Mouse (Mus musculus): ENCODE results near the gene Gm12216. TPM values are rescaled to one million over a fixed set of nuclear protein-coding genes. Genes with fewer than 3 reads are reported as not detected.

Gm12216 gene
- polyA plus RNA-seq, 1 experiment from 2014 or later = 1.2 TPM

DNA sequence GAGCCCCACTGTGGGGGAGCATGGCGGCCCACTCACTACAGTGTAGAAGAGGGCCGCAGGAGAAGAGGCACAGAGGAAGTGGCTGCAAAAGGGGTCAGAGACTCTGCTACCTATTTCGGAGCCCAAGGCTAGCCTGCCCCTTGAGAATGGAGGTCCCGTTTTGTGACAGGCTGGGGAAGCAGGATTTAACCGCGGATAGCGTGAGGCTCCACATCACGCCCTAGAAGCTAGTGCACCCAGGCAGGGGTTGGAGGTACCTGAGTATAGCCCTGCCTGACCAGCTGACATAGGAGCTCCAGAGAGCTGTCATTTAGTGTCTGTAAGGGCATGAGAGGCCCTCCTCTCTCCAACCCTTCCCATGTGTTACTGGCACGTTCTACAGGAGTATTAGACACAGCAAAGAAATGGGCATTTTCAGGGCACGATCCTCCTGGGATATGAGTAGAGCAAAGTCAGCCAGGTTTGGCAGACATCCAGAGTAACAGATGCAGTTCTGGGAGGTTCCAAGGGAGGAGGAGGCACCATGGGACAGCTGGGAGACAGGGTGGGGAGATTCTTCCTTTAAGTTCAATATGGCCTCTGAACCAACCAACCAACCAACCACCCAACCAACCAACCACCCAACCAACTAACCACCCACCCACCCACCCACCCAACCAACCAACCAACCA is 60.9 kb downstream of the Gm12216 start:
- no peak overlapping the region for H3K9ac ChIP-seq
- no peak overlapping the region for H3K4me3 ChIP-seq (replicated peaks)
- no peaks in the 10 kb centered on the region for H3K27me3 ChIP-seq (replicated peaks)
- H3K4me1 ChIP-seq (replicated peaks) = peaks cover 50% of the 10 kb centered on the region
- no peaks in the 10 kb centered on the region for H3K36me3 ChIP-seq
- H3K9me3 ChIP-seq = no peaks in the 10 kb centered on the region
- WGBS = 74% methylated on average over 10 of the region's 10 CpGs
- peak overlapping the region; percentile 72 for H3K27ac ChIP-seq
- no peak; the same call in 1 of the 2 replicates for ATAC-seq
- H3K4me2 ChIP-seq (replicated peaks) = 0 out of 2 replicates have a peak overlapping the region, but pooled peaks have one; percentile 2

DNA sequence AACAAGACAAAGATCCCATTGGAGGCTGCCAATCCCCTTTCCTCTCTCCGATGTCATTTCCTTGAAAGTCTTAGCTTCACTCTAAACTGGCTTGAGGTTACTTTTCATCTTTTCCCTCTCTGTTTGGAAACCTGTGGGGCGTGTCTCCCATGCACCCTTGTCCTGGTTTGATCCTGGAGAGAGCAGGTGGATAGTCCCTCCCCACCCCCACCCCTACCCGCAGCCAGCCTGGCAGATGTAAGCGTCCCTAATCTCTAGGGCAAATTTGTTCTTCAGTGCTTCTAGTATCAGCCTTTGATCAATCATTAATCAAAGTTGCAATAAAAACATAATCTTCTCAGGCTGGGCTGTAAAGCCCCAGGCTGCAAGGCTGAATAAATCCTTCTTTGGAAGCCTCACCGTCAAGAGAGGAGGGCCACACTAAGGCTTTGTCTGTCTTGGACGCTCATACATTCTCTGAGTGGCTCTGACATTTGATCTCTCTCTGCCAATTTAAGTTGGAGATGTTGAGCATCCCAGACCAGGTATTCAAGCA is 61.6 kb downstream of the Gm12216 start:
- Histone ChIP-seq H3K36me3 (no peaks in the 10 kb centered on the region), H3K4me1 (replicated peaks) (peaks cover 46% of the 10 kb centered on the region), H3K27ac (peak overlapping the region; percentile 76), H3K4me2 (replicated peaks) (peak overlapping the region; percentile 32; the same call in 1 of the 2 replicates), H3K27me3 (replicated peaks) (no peaks in the 10 kb centered on the region), H3K9ac (no peak overlapping the region), H3K4me3 (replicated peaks) (no peak overlapping the region), H3K9me3 (no peaks in the 10 kb centered on the region)
- 46% methylated on average over 6 of the region's 6 CpGs for WGBS
- peak; percentile 81 for ATAC-seq

GRCm38 (mm10) chr11:53796409-53797151 is 62.5 kb downstream of the Gm12216 start:
- Histone ChIP-seq H3K9ac (no peak overlapping the region), H3K9me3 (no peaks in the 10 kb centered on the region), H3K4me3 (replicated peaks) (no peak overlapping the region), H3K4me1 (replicated peaks) (peaks cover 46% of the 10 kb centered on the region), H3K36me3 (no peaks in the 10 kb centered on the region), H3K4me2 (replicated peaks) (peak overlapping the region; percentile 32), H3K27ac (peak overlapping the region; percentile 76), H3K27me3 (replicated peaks) (no peaks in the 10 kb centered on the region)
- ATAC-seq = peak; percentile 48
- WGBS = 36% methylated on average over 12 of the region's 12 CpGs

- peak overlapping the region; percentile 76 for H3K27ac ChIP-seq
- H3K4me1 ChIP-seq (replicated peaks) = peaks cover 46% of the 10 kb centered on the region
- no peaks in the 10 kb centered on the region for H3K27me3 ChIP-seq (replicated peaks)
- H3K4me2 ChIP-seq (replicated peaks) = no peak overlapping the region
- H3K9me3 ChIP-seq = no peaks in the 10 kb centered on the region
- WGBS = 56% methylated on average over 8 of the region's 8 CpGs
- no peaks in the 10 kb centered on the region for H3K36me3 ChIP-seq
- no peak overlapping the region for H3K9ac ChIP-seq
- no peak; the same call in 1 of the 2 replicates for ATAC-seq
- no peak overlapping the region for H3K4me3 ChIP-seq (replicated peaks)
Measured at GRCm38 (mm10) chr11:53795813-53796212, 63.2 kb downstream of the Gm12216 start.

- peak; percentile 42 for ATAC-seq
- Histone ChIP-seq H3K27ac (peak overlapping the region; percentile 85), H3K4me1 (replicated peaks) (peaks cover 46% of the 10 kb centered on the region), H3K36me3 (no peaks in the 10 kb centered on the region), H3K4me3 (replicated peaks) (no peak overlapping the region), H3K4me2 (replicated peaks) (peak overlapping the region; percentile 35), H3K9me3 (no peaks in the 10 kb centered on the region), H3K27me3 (replicated peaks) (no peaks in the 10 kb centered on the region), H3K9ac (no peak overlapping the region; the same call in 1 of the 2 replicates)
- 34% methylated on average over 25 of the region's 25 CpGs for WGBS
Measured at GRCm38 (mm10) chr11:53794671-53795557, 64.1 kb downstream of the Gm12216 start.

GRCm38 (mm10) chr11:53794015-53794414 is 65.0 kb downstream of the Gm12216 start:
- no peak for ATAC-seq
- peak overlapping the region; percentile 85; the same call in 1 of the 2 replicates for H3K27ac ChIP-seq
- no peaks in the 10 kb centered on the region for H3K9me3 ChIP-seq
- peaks cover 46% of the 10 kb centered on the region for H3K4me1 ChIP-seq (replicated peaks)
- no peak overlapping the region for H3K4me2 ChIP-seq (replicated peaks)
- no peaks in the 10 kb centered on the region for H3K36me3 ChIP-seq
- WGBS = 72% methylated on average over 3 of the region's 3 CpGs
- H3K27me3 ChIP-seq (replicated peaks) = no peaks in the 10 kb centered on the region
- H3K4me3 ChIP-seq (replicated peaks) = no peak overlapping the region
- H3K9ac ChIP-seq = no peak overlapping the region

DNA sequence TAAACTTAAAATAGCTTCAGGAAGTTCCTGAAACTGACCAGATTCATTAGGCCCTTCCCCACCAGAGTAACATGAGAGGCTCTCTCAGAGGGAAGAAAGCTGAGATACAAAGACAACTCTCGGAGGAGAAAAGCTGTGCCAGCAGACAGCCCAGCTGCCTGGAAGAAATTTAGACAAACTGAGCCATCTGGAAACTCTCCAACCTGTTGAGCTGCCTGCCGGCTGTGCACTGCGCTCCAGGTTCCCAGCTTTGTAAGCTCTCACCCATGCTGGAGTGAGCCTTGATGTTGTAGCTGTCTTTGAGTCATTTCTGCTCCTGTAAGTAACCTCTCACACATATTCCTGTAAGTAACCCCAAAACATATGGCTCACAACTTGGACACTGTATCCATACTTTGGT is 66.1 kb downstream of the Gm12216 start:
- no peaks in the 10 kb centered on the region for H3K36me3 ChIP-seq
- H3K4me3 ChIP-seq (replicated peaks) = no peak overlapping the region
- no peak overlapping the region for H3K27ac ChIP-seq
- peaks cover 42% of the 10 kb centered on the region for H3K4me1 ChIP-seq (replicated peaks)
- no peak overlapping the region for H3K9ac ChIP-seq
- ATAC-seq = no peak
- no peak overlapping the region for H3K4me2 ChIP-seq (replicated peaks)
- no peaks in the 10 kb centered on the region for H3K27me3 ChIP-seq (replicated peaks)
- WGBS = 55% methylated on average over 3 of the region's 3 CpGs
- H3K9me3 ChIP-seq = no peaks in the 10 kb centered on the region

DNA sequence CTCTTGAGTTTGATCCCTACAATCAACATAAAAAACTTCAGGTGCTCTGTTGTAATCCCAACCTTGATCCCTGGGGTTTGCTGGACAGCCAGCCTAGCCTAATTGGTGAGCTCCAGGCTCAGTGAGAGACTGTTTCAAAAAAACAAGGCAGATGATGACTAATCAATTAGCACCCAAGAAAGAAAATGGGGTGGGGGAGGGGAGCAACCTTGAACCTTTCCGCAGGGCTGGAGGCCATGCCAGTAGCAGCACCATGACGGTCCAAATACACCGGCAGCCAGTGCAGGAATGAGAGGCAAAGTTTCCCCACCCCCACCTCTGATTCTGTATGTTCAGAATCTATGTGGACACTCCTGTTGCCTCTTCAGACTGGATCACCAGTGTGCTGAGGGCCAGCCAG is 69.8 kb downstream of the Gm12216 start:
- H3K4me2 ChIP-seq (replicated peaks) = no peak overlapping the region
- 78% methylated on average over 3 of the region's 3 CpGs for WGBS
- peaks cover 7% of the 10 kb centered on the region for H3K4me1 ChIP-seq (replicated peaks)
- H3K9me3 ChIP-seq = no peaks in the 10 kb centered on the region
- no peaks in the 10 kb centered on the region for H3K36me3 ChIP-seq
- ATAC-seq = no peak
- no peaks in the 10 kb centered on the region for H3K27me3 ChIP-seq (replicated peaks)
- H3K4me3 ChIP-seq (replicated peaks) = no peak overlapping the region
- H3K27ac ChIP-seq = no peak overlapping the region
- no peak overlapping the region for H3K9ac ChIP-seq

GRCm38 (mm10) chr11:53788196-53788595 is 70.9 kb downstream of the Gm12216 start:
- ATAC-seq = no peak
- H3K4me2 ChIP-seq (replicated peaks) = no peak overlapping the region
- 0 out of 2 replicates have a peak, but pooled peaks cover 4% of the 10 kb centered on the region for H3K4me1 ChIP-seq (replicated peaks)
- H3K27ac ChIP-seq = no peak overlapping the region
- no peak overlapping the region for H3K4me3 ChIP-seq (replicated peaks)
- no peak overlapping the region for H3K9ac ChIP-seq
- no peaks in the 10 kb centered on the region for H3K36me3 ChIP-seq
- H3K9me3 ChIP-seq = no peaks in the 10 kb centered on the region
- no peaks in the 10 kb centered on the region for H3K27me3 ChIP-seq (replicated peaks)
- WGBS = 82% methylated on average over 8 of the region's 8 CpGs

GRCm38 (mm10) chr11:53786058-53787031 is 72.7 kb downstream of the Gm12216 start:
- no peak overlapping the region for H3K9ac ChIP-seq
- peaks cover 12% of the 10 kb centered on the region for H3K4me1 ChIP-seq (replicated peaks)
- H3K4me3 ChIP-seq (replicated peaks) = no peak overlapping the region
- no peak overlapping the region for H3K4me2 ChIP-seq (replicated peaks)
- no peaks in the 10 kb centered on the region for H3K9me3 ChIP-seq
- H3K27me3 ChIP-seq (replicated peaks) = no peaks in the 10 kb centered on the region
- 83% methylated on average over 13 of the region's 13 CpGs for WGBS
- H3K36me3 ChIP-seq = no peaks in the 10 kb centered on the region
- ATAC-seq = no peak
- H3K27ac ChIP-seq = no peak overlapping the region

- Histone ChIP-seq H3K4me2 (replicated peaks) (no peak overlapping the region), H3K9me3 (no peaks in the 10 kb centered on the region), H3K4me1 (replicated peaks) (peaks cover 14% of the 10 kb centered on the region), H3K9ac (no peak overlapping the region), H3K27me3 (replicated peaks) (no peaks in the 10 kb centered on the region), H3K36me3 (no peaks in the 10 kb centered on the region), H3K4me3 (replicated peaks) (no peak overlapping the region), H3K27ac (no peak overlapping the region)
- 87% methylated on average over 3 of the region's 3 CpGs for WGBS
- ATAC-seq = no peak
Measured at GRCm38 (mm10) chr11:53785311-53785936, 73.6 kb downstream of the Gm12216 start.

All from intestine, embryonic 15.5 days (tissue).